Mouse (Mus musculus): ENCODE measurements around the gene Isg20. TPM values are rescaled to one million over a fixed set of nuclear protein-coding genes. Genes with fewer than 3 reads are reported as not detected.

The Isg20 gene
- polyA plus RNA-seq (2014; fragmentation: Nextera tagmentation; extraction: Ambion mirVana): 0.55 and 1.2 TPM in 2 replicates

GRCm38 (mm10) chr7:78912974-78913474, at the start of gene Isg20:
Gene Isg20, plus strand, starts transcription at chr7:78913424.
- H3K4me3 ChIP-seq (replicated peaks; ENCODE audit: low read length): no peak within 1 kb of the TSS
- H3K9ac ChIP-seq: no peak within 1 kb of the TSS
- no peak for ATAC-seq (ENCODE audit: low FRiP score)
- no peaks in the 10 kb centered on the region for H3K4me1 ChIP-seq (replicated peaks; ENCODE audit: control insufficient read depth, insufficient read depth, low read length)
- no peak for DNase-seq (ENCODE audit: low spot score)
- no peak within 1 kb of the TSS for H3K27ac ChIP-seq
- no peaks in the 10 kb centered on the region for H3K9me3 ChIP-seq (ENCODE audit: control insufficient read depth, low read length)
- WGBS: 63% methylated on average over 5 of the region's 5 CpGs
- H3K4me2 ChIP-seq (replicated peaks): peak within 1 kb of the TSS; percentile 45
- H3K27me3 ChIP-seq (ENCODE audit: control insufficient read depth, insufficient read depth, low read length): no peaks in the 10 kb centered on the region
- H3K36me3 ChIP-seq (replicated peaks; ENCODE audit: control insufficient read depth, insufficient read depth): no peaks in the 10 kb centered on the region; the same call in 1 of the 2 replicates

- DNase-seq (ENCODE audit: low spot score) (no peak), ATAC-seq (ENCODE audit: low FRiP score) (no peak)
- no peaks in the 10 kb centered on the region for H3K36me3 ChIP-seq (replicated peaks; ENCODE audit: control insufficient read depth, insufficient read depth)
- no peaks in the 10 kb centered on the region for H3K27me3 ChIP-seq (ENCODE audit: control insufficient read depth, insufficient read depth, low read length)
- H3K4me1 ChIP-seq (replicated peaks; ENCODE audit: control insufficient read depth, insufficient read depth, low read length): no peaks in the 10 kb centered on the region
- H3K27ac ChIP-seq: no peak overlapping the region
- WGBS: 79% methylated on average over 7 of the region's 7 CpGs
- no peak overlapping the region for H3K9ac ChIP-seq
- H3K9me3 ChIP-seq (ENCODE audit: control insufficient read depth, low read length): no peaks in the 10 kb centered on the region
- H3K4me3 ChIP-seq (replicated peaks; ENCODE audit: low read length): no peak overlapping the region
- no peak overlapping the region for H3K4me2 ChIP-seq (replicated peaks)
Measured at GRCm38 (mm10) chr7:78863796-78864445, 49.3 kb upstream of the Isg20 start.

GRCm38 (mm10) chr7:78864446-78864802, 48.8 kb upstream of the Isg20 start:
- H3K9ac ChIP-seq: no peak overlapping the region
- DNase-seq (ENCODE audit: low spot score) (no peak), ATAC-seq (ENCODE audit: low FRiP score) (no peak)
- H3K36me3 ChIP-seq (replicated peaks; ENCODE audit: control insufficient read depth, insufficient read depth): no peaks in the 10 kb centered on the region
- H3K4me1 ChIP-seq (replicated peaks; ENCODE audit: control insufficient read depth, insufficient read depth, low read length): no peaks in the 10 kb centered on the region
- H3K4me2 ChIP-seq (replicated peaks): no peak overlapping the region
- no peaks in the 10 kb centered on the region for H3K9me3 ChIP-seq (ENCODE audit: control insufficient read depth, low read length)
- 84% methylated on average over 4 of the region's 4 CpGs for WGBS
- no peaks in the 10 kb centered on the region for H3K27me3 ChIP-seq (ENCODE audit: control insufficient read depth, insufficient read depth, low read length)
- no peak overlapping the region for H3K4me3 ChIP-seq (replicated peaks; ENCODE audit: low read length)
- no peak overlapping the region for H3K27ac ChIP-seq

GRCm38 (mm10) chr7:78865212-78865949, 47.8 kb upstream of the Isg20 start:
- ATAC-seq (ENCODE audit: low FRiP score) (no peak), DNase-seq (ENCODE audit: low spot score) (no peak)
- no peak overlapping the region for H3K27ac ChIP-seq
- 67% methylated on average over 12 of the region's 12 CpGs for WGBS
- H3K9me3 ChIP-seq (ENCODE audit: control insufficient read depth, low read length): no peaks in the 10 kb centered on the region
- no peak overlapping the region for H3K9ac ChIP-seq
- no peak overlapping the region for H3K4me3 ChIP-seq (replicated peaks; ENCODE audit: low read length)
- H3K27me3 ChIP-seq (ENCODE audit: control insufficient read depth, insufficient read depth, low read length): no peaks in the 10 kb centered on the region
- H3K4me2 ChIP-seq (replicated peaks): no peak overlapping the region
- H3K4me1 ChIP-seq (replicated peaks; ENCODE audit: control insufficient read depth, insufficient read depth, low read length): no peaks in the 10 kb centered on the region
- no peaks in the 10 kb centered on the region for H3K36me3 ChIP-seq (replicated peaks; ENCODE audit: control insufficient read depth, insufficient read depth)

GRCm38 (mm10) chr7:78868731-78869130, 44.5 kb upstream of the Isg20 start:
- H3K9ac ChIP-seq: no peak overlapping the region
- no peak overlapping the region for H3K27ac ChIP-seq
- ATAC-seq (ENCODE audit: low FRiP score): no peak
- no peak overlapping the region for H3K4me2 ChIP-seq (replicated peaks)
- H3K4me1 ChIP-seq (replicated peaks; ENCODE audit: control insufficient read depth, insufficient read depth, low read length): no peaks in the 10 kb centered on the region
- H3K36me3 ChIP-seq (replicated peaks; ENCODE audit: control insufficient read depth, insufficient read depth): no peaks in the 10 kb centered on the region
- 83% methylated on average over 5 of the region's 5 CpGs for WGBS
- H3K4me3 ChIP-seq (replicated peaks; ENCODE audit: low read length): no peak overlapping the region
- H3K9me3 ChIP-seq (ENCODE audit: control insufficient read depth, low read length): no peaks in the 10 kb centered on the region
- H3K27me3 ChIP-seq (ENCODE audit: control insufficient read depth, insufficient read depth, low read length): no peaks in the 10 kb centered on the region
- DNase-seq (ENCODE audit: low spot score): no peak

- WGBS: 76% methylated on average over 6 of the region's 6 CpGs
- Histone ChIP-seq H3K36me3 (replicated peaks; ENCODE audit: control insufficient read depth, insufficient read depth) (no peaks in the 10 kb centered on the region), H3K27ac (no peak overlapping the region), H3K4me2 (replicated peaks) (no peak overlapping the region), H3K4me1 (replicated peaks; ENCODE audit: control insufficient read depth, insufficient read depth, low read length) (no peaks in the 10 kb centered on the region), H3K9ac (no peak overlapping the region), H3K9me3 (ENCODE audit: control insufficient read depth, low read length) (no peaks in the 10 kb centered on the region), H3K27me3 (ENCODE audit: control insufficient read depth, insufficient read depth, low read length) (no peaks in the 10 kb centered on the region), H3K4me3 (replicated peaks; ENCODE audit: low read length) (no peak overlapping the region)
- DNase-seq (ENCODE audit: low spot score) (no peak), ATAC-seq (ENCODE audit: low FRiP score) (no peak)
Measured at GRCm38 (mm10) chr7:78872366-78872765, 40.9 kb upstream of the Isg20 start.

GRCm38 (mm10) chr7:78872831-78873230, 40.4 kb upstream of the Isg20 start:
- WGBS: 81% methylated on average over 5 of the region's 5 CpGs

GRCm38 (mm10) chr7:78881607-78882468, 31.4 kb upstream of the Isg20 start:
- H3K36me3 ChIP-seq (replicated peaks; ENCODE audit: control insufficient read depth, insufficient read depth): no peaks in the 10 kb centered on the region
- H3K4me3 ChIP-seq (replicated peaks; ENCODE audit: low read length): peak overlapping the region; percentile 65
- no peaks in the 10 kb centered on the region for H3K27me3 ChIP-seq (ENCODE audit: control insufficient read depth, insufficient read depth, low read length)
- peak overlapping the region; percentile 84 for H3K4me2 ChIP-seq (replicated peaks)
- H3K9ac ChIP-seq: peak overlapping the region; percentile 77
- peaks cover 45% of the 10 kb centered on the region for H3K4me1 ChIP-seq (replicated peaks; ENCODE audit: control insufficient read depth, insufficient read depth, low read length)
- DNase-seq (ENCODE audit: low spot score): no peak
- no peak for ATAC-seq (ENCODE audit: low FRiP score)
- peak overlapping the region; percentile 91 for H3K27ac ChIP-seq
- 4% methylated on average over 15 of the region's 16 CpGs for WGBS
- no peaks in the 10 kb centered on the region for H3K9me3 ChIP-seq (ENCODE audit: control insufficient read depth, low read length)

More at GRCm38 (mm10) chr7:78872831-78873230, 40.4 kb upstream of the Isg20 start:
- ATAC-seq (ENCODE audit: low FRiP score): no peak
- no peak for DNase-seq (ENCODE audit: low spot score)
- Histone ChIP-seq H3K4me2 (replicated peaks) (no peak overlapping the region), H3K27ac (no peak overlapping the region), H3K27me3 (ENCODE audit: control insufficient read depth, insufficient read depth, low read length) (no peaks in the 10 kb centered on the region), H3K4me3 (replicated peaks; ENCODE audit: low read length) (no peak overlapping the region), H3K9ac (no peak overlapping the region), H3K4me1 (replicated peaks; ENCODE audit: control insufficient read depth, insufficient read depth, low read length) (no peaks in the 10 kb centered on the region), H3K36me3 (replicated peaks; ENCODE audit: control insufficient read depth, insufficient read depth) (no peaks in the 10 kb centered on the region), H3K9me3 (ENCODE audit: control insufficient read depth, low read length) (no peaks in the 10 kb centered on the region)

GRCm38 (mm10) chr7:78882469-78882837, 30.8 kb upstream of the Isg20 start:
- DNase-seq (ENCODE audit: low spot score) (peak; percentile 73), ATAC-seq (ENCODE audit: low FRiP score) (peak; percentile 62)
- Histone ChIP-seq H3K4me2 (replicated peaks) (peak overlapping the region; percentile 84), H3K27me3 (ENCODE audit: control insufficient read depth, insufficient read depth, low read length) (no peaks in the 10 kb centered on the region), H3K36me3 (replicated peaks; ENCODE audit: control insufficient read depth, insufficient read depth) (no peaks in the 10 kb centered on the region), H3K4me1 (replicated peaks; ENCODE audit: control insufficient read depth, insufficient read depth, low read length) (peaks cover 50% of the 10 kb centered on the region), H3K9ac (peak overlapping the region; percentile 77), H3K27ac (peak overlapping the region; percentile 91), H3K4me3 (replicated peaks; ENCODE audit: low read length) (peak overlapping the region; percentile 65), H3K9me3 (ENCODE audit: control insufficient read depth, low read length) (no peaks in the 10 kb centered on the region)
- WGBS: under 1% methylated on average over 22 of the region's 23 CpGs

Data from hindbrain, embryonic 14.5 days (tissue).